Mouse (Mus musculus) 3T3-L1 (cell line): ENCODE data around the gene Tk1.

Experiments used
- DNase-seq: peaks from one replicate; pipeline ENCODE4 v3.0.0-alpha.2; 2015; ENCODE audit warnings: low read depth, low spot score

Tk1 gene

GRCm38 (mm10) chr11:117825333-117826101, at the start of gene Tk1, which contains the start of gene Afmid:
Gene Tk1 (minus strand): TSS chr11:117826092.
Gene Afmid (plus strand): TSS chr11:117825924.
- DNase-seq = peak; percentile 97

GRCm38 (mm10) chr11:117875681-117876080, 49.8 kb upstream of the Tk1 start:
- no peak for DNase-seq

- DNase-seq = peak; percentile 59
Observed at GRCm38 (mm10) chr11:117874419-117874818, 48.5 kb upstream of the Tk1 start.

- peak; percentile 89 for DNase-seq
Observed at GRCm38 (mm10) chr11:117872861-117873608, 47.1 kb upstream of the Tk1 start, which contains the start of gene Tha1. Gene Tha1 (minus strand): TSS chr11:117873481.

- DNase-seq = no peak
Observed at GRCm38 (mm10) chr11:117871911-117872584, 46.2 kb upstream of the Tk1 start.

GRCm38 (mm10) chr11:117871376-117871775, 45.5 kb upstream of the Tk1 start:
- no peak for DNase-seq

DNA sequence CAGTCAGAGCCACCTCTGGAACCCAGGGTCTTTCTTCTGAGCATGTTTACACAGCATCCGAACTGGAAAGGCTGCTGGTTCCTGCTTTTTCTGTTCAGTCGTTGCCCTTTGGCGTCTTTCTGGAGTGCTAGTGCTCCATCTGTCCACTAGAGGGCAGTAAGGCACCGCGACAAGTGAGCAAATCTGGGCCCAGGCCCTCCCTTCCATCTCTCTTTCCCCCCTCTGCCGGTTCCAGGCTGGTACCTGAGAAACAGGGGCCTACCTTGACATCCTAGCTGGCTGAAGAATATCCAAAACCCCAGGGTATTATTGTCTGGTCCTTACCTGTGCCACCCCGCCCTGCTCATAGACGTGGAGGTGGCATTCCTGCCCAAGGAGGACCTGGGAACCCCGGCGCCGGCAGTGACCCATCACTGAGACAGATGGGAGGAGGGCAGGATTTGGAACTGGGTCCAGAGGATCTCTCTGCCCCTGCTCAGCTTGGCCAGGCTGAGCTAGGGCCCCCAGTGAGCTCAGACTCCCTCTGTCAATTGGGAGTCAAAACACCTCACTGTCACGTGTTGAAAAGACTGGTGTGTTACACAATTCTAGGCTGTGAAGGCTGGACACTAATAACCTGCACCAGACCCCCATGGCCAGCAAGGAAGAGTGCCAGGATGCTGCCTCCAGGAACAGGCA, 44.9 kb upstream of the Tk1 start:
- peak; percentile 87 for DNase-seq

DNA sequence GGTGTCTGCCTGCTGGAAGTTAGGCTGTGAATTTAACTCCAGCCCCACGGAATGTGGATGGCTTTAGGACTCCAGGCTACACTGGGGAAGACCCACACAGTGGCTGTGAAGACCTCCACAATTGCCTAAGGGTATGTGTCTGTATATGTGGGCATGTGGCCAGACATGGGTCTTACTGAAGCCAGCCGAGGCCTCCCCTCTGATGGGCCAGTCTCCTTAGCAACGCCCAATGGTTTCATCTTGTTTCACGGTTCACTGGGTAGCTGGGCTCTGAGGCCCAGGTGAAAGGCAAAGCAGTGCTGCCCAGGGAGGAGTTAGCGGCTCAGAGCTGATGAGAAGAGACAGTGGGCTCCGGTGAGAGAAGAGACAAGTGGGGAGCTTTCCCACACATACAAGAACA, 40.1 kb upstream of the Tk1 start:
- no peak for DNase-seq

DNA sequence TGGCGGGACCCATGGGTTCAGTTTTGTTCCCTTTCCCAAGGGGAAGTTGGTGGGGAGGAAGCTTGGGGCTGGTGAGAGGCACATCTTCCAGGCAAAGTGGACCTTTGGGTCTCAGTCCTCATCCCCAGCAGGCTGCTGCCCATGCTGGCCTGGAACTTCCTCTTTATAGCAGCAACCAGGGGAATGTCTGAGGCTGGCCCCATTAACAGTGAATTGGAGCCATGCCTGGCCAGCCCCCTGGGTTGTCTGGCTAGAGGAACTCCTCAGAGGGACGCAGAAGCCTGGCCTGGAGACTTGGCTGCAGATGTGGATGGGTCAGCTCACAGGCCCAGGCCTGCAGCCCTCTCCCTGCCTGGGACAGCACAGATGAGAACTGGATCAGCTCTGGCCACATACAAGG, 38.9 kb upstream of the Tk1 start:
- DNase-seq = no peak

- no peak for DNase-seq
Observed at GRCm38 (mm10) chr11:117863174-117863856, 37.4 kb upstream of the Tk1 start.

GRCm38 (mm10) chr11:117860601-117861000, 34.7 kb upstream of the Tk1 start, which contains the start of gene Tmem235:
Gene Tmem235 (plus strand): TSS chr11:117860752.
- no peak for DNase-seq

GRCm38 (mm10) chr11:117858392-117858791, 32.5 kb upstream of the Tk1 start:
- DNase-seq = no peak

GRCm38 (mm10) chr11:117857462-117857861, 31.6 kb upstream of the Tk1 start:
- no peak for DNase-seq

GRCm38 (mm10) chr11:117855975-117856374, 30.1 kb upstream of the Tk1 start:
- no peak for DNase-seq

DNA sequence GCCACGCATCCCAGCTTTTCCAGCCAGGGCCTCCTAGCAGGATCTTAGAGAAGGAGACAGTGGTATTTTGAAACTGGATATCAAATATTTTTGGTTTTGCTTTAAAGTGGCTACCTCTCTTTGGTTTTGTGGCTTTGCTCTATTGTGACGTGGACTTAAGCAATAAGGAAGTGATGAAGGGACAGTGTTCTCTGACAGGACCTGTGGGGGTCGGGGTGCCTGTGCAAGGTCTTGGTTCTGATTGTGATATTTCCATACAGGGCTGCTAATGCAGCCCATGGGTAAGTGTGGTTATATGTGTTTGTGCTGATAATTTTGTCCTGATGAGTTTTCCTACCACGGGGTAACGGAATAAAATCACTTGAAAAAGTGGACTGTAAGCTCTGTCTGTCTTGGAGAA, 29.5 kb upstream of the Tk1 start:
- DNase-seq = no peak

GRCm38 (mm10) chr11:117854241-117854640, 28.3 kb upstream of the Tk1 start:
- DNase-seq = no peak

DNA sequence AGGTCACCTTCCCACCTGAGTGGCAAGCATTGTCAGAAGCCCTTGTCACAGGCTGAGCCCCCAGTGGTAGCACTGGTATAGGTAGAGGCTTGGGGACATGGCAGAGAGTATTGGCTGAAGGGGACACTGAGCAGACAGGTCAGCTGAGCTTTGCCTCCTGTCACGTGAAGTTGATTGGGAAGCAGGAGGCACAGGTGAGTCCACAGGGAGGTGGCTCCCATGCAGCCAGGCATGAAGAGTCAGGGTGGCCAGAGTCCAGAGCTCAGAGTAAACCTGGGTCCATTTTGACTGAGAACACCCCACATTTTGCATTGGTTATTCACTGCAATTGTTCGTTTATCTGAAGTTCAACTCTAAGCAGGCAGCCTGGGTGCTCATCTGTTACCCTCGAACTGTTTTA, 27.0 kb upstream of the Tk1 start:
- no peak for DNase-seq

DNA sequence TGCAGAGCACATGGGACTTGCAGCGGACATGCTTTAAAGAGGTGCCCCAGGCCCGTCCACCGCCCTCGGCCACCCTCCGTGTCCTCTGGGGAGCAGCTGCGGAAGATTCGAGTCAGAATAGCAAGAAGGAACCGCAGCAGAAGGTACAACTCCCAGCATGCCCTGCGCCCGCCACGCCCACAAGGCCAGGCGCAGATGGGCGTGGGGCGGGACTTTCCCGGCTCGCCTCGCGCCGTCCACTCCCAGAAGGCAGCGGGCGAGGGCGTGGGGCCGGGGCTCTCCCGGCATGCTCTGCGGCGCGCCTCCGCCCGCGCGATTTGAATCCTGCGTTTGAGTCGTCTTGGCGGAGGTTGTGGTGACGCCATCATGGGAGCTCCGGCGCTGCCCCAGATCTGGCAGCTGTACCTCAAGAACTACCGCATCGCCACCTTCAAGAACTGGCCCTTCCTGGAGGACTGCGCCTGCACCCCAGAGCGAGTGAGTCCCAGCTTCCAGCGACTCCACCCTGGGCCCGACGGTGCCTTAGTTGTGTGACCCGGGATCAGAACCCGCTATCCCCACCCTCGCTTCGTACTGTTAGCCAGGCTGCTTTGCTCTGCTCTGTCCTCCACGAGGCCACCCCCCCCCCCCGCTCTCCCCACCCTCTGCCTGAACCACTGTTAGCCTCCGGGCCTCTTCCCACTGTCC, 23.2 kb upstream of the Tk1 start, which contains the start of gene Birc5:
TSS of gene Birc5 (plus strand) at position 267 of the 687 bp plus-strand sequence.
- peak; percentile 96 for DNase-seq

- peak; percentile 70 for DNase-seq
Observed at GRCm38 (mm10) chr11:117848271-117848984, 22.5 kb upstream of the Tk1 start.
